20 mouse cellular contexts compared by ENCODE assay signal in genomic region chr4:51594044-51594443, GRCm38 (mm10).
"Had no signal": no experiment of that assay in that cellular context is flagged by ENCODE, and none has a peak within 500 bp of the region (broad histone marks: within the 10 kb centered on the region; RNA-seq: fewer than 3 reads in every experiment).

No protein-coding gene starts in this region.

- H3K4me2 ChIP-seq: limb, embryonic 13.5 days; liver, embryonic 12.5 days; liver, embryonic 15.5 days; lung, embryonic 15.5 days; midbrain, embryonic 13.5 days; stomach, embryonic 15.5 days had no signal

- H3K4me3 ChIP-seq: limb, embryonic 10.5 days; limb, embryonic 13.5 days; liver, embryonic 12.5 days; liver, embryonic 15.5 days; lung, embryonic 15.5 days; megakaryocyte, embryonic 14.5 days; midbrain, embryonic 10.5 days; midbrain, embryonic 13.5 days; stomach, embryonic 15.5 days had no signal

- H3K9ac ChIP-seq: limb, embryonic 13.5 days; liver, embryonic 12.5 days; liver, embryonic 15.5 days; lung, embryonic 15.5 days; midbrain, embryonic 13.5 days; stomach, embryonic 15.5 days had no signal

- H3K9me3 ChIP-seq: limb, embryonic 10.5 days; limb, embryonic 13.5 days; liver, embryonic 12.5 days; liver, embryonic 15.5 days; lung, embryonic 15.5 days; midbrain, embryonic 10.5 days; midbrain, embryonic 13.5 days; stomach, embryonic 15.5 days had no signal

- DNase-seq: kidney, adult 8-10 months; kidney, postnatal 14 days; kidney, postnatal 4 days; liver; lung, adult 18-20 months; lung, postnatal 10 days; lung, postnatal 36 days; right cerebral cortex, postnatal 14 days; spleen, adult 18-20 months; thymus, postnatal 25 days had no signal

- ATAC-seq: liver, embryonic 12.5 days; midbrain, embryonic 13.5 days; midbrain, embryonic 16.5 days had no signal

- H3K27me3 ChIP-seq: limb, embryonic 13.5 days; liver, embryonic 12.5 days; liver, embryonic 15.5 days; lung, embryonic 15.5 days; megakaryocyte, embryonic 14.5 days; midbrain, embryonic 13.5 days; stomach, embryonic 15.5 days had no signal

- H3K27ac ChIP-seq: limb, embryonic 10.5 days; limb, embryonic 13.5 days; liver, embryonic 12.5 days; liver, embryonic 15.5 days; lung, embryonic 15.5 days; midbrain, embryonic 10.5 days; midbrain, embryonic 13.5 days; stomach, embryonic 15.5 days had no signal

- H3K4me1 ChIP-seq: limb, embryonic 10.5 days; limb, embryonic 13.5 days; liver, embryonic 12.5 days; liver, embryonic 15.5 days; lung, embryonic 15.5 days; megakaryocyte, embryonic 14.5 days; midbrain, embryonic 10.5 days; midbrain, embryonic 13.5 days; stomach, embryonic 15.5 days had no signal

- H3K36me3 ChIP-seq: limb, embryonic 10.5 days; limb, embryonic 13.5 days; liver, embryonic 12.5 days; liver, embryonic 15.5 days; lung, embryonic 15.5 days; midbrain, embryonic 10.5 days; midbrain, embryonic 13.5 days; stomach, embryonic 15.5 days had no signal
